Mouse (Mus musculus): ENCODE results near the gene Thbs4. TPM values are rescaled to one million over a fixed set of nuclear protein-coding genes. Genes with fewer than 3 reads are reported as not detected.

Thbs4 gene
- polyA plus RNA-seq, 1 experiment from 2014 or later = 2.2 TPM

DNA sequence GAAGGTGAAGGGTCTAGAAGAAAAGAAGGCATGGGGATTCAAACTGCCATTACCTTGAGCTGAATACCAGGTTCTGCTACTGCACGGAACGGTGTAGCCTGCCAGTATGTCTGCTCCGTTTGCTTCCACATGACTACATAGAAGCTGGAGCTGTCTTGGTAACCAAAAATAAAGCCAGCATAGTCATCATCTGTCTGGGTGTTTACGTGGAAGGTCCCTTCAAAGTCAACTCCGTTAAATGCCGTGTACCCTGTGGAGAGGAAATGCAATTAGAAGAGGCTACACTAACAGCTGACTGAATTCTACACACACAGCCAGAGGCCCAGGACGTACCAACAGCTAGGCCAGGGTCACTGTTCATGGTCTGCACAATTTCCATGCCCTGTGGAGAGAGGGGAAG, 39.6 kb downstream of the Thbs4 start:
- H3K36me3 ChIP-seq = no peaks in the 10 kb centered on the region
- H3K4me3 ChIP-seq = no peak overlapping the region
- H3K9me3 ChIP-seq = no peaks in the 10 kb centered on the region
- DNase-seq (ENCODE audit: low spot score) = no peak
- H3K27ac ChIP-seq = no peak overlapping the region
- no peaks in the 10 kb centered on the region for H3K27me3 ChIP-seq (ENCODE audit: insufficient read depth, poor library complexity, severe bottlenecking)
- no peaks in the 10 kb centered on the region for H3K4me1 ChIP-seq (replicated peaks)
- WGBS = 83% methylated on average over 7 of the region's 7 CpGs

DNA sequence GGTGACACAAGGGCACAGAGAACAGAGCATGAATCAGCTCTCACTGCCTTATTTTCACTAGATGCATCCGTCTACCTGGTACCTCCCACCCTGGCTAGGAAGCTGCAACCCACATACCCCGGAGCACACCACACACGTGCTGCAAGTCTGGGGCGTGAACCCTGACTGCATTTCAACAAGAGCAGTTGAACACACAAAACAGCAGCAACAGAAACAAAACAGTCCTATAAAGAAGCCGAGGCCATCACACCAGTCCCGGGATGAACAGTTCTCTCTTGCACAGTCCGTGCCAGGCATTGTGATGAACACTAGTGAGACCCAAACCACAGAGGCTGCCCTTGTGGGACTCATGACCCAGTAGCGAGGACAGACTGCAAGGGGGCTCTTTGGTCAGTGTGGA, 40.9 kb downstream of the Thbs4 start:
- no peak overlapping the region for H3K4me3 ChIP-seq
- H3K27ac ChIP-seq = no peak overlapping the region
- H3K9me3 ChIP-seq = no peaks in the 10 kb centered on the region
- no peak for DNase-seq (ENCODE audit: low spot score)
- H3K4me1 ChIP-seq (replicated peaks) = no peaks in the 10 kb centered on the region
- no peaks in the 10 kb centered on the region for H3K27me3 ChIP-seq (ENCODE audit: insufficient read depth, poor library complexity, severe bottlenecking)
- 90% methylated on average over 8 of the region's 8 CpGs for WGBS
- H3K36me3 ChIP-seq = no peaks in the 10 kb centered on the region

DNA sequence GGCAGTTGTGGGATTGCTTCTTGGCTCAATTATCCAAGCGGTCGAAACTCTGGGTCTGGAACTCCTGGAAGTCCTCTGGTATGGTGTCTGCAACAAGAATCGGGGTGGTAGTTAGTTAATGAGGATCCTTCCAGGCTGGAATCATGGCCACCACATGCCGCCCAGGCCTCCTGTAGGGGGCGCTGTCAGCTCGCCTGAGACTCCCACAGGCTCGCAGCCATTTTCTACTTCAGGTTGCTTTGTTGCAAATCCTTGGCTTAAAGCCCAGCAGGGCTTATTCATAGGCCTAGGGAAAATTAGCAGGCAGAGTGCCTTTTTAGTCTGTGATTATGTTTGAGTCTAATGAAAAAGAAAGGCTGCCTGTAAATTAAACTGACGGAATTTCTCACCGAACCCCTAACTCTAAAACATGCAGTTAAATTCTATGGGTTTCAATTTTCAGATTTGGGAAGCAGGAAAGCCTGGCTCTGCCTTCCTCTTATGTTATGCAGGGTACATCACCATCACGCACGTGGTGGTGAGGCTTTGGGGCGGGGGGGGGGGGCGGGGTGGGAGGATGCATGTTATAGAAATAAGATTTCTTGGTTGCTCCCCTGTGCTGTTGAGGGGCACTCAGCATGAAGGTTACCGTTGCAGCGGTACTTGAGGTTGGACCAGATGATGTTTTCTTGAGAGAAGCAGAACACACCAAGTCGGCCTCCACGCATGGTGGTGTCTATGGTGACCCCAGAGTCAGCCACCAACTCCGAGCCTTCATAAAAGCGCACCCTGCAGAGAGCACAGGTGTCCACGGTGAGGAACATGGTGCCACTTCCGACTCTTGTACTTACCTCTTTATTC, 42.7 kb downstream of the Thbs4 start:
- WGBS = 72% methylated on average over 21 of the region's 21 CpGs
- H3K36me3 ChIP-seq = no peaks in the 10 kb centered on the region

DNA sequence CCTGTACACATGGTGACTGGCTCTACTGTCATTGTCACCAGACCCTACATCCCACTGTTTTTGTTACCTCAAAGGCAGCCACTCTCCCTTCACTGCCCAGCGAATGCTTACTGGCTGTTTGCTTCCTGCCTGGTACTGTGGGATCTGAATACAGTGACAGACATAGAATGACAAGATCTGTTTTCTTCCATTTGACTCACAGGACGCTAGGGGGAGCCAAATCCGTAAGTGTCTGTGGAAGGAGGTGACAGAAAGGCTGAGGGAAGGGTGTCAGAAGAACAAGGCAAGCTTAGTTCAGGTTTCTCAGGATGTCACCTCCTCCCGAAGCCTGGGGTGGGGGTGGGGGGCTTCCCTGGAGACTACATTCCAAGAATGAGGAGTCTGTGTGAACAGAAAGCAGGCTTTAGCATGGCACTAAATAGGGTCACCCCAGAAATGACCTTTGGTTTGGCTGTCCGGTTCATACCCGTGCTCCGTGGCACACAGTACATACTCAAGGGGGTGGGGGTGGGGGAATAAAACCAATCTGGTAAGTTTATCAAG, 43.6 kb downstream of the Thbs4 start:
- peak; percentile 75 for DNase-seq (ENCODE audit: low spot score)
- Histone ChIP-seq H3K36me3 (no peaks in the 10 kb centered on the region), H3K27me3 (ENCODE audit: insufficient read depth, poor library complexity, severe bottlenecking) (no peaks in the 10 kb centered on the region), H3K4me3 (no peak overlapping the region), H3K4me1 (replicated peaks) (no peaks in the 10 kb centered on the region), H3K27ac (no peak overlapping the region), H3K9me3 (no peaks in the 10 kb centered on the region)
- WGBS = 24% methylated on average over 7 of the region's 7 CpGs

More for the DNA sequence above, 42.7 kb downstream of the Thbs4 start:
- peak; percentile 76 for DNase-seq (ENCODE audit: low spot score)
- Histone ChIP-seq H3K27me3 (ENCODE audit: insufficient read depth, poor library complexity, severe bottlenecking) (no peaks in the 10 kb centered on the region), H3K4me1 (replicated peaks) (no peaks in the 10 kb centered on the region), H3K4me3 (no peak overlapping the region), H3K27ac (no peak overlapping the region), H3K9me3 (no peaks in the 10 kb centered on the region)

DNA sequence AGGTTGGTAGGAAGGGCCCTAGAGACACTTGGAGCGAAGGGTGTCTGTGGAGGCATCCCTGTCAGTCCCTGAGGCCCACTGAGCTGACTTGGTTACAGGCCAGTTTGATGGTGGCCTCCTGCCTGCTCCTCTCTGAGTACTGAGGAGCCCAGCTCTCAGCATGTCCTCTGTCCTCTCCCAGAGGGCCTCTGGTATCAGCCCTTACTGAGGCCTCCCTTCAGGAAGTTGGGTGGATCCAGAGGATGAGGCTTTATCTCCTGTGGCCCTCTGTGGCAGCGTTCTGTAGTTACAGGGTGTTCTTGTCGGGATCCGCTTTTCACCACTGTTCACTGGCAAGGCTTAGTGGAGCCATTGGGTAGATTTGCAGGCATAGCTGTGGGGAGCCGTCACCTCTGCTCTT, 51.3 kb downstream of the Thbs4 start:
- 0 out of 2 replicates have a peak overlapping the region, but pooled peaks have one; percentile 6 for H3K27ac ChIP-seq
- H3K4me1 ChIP-seq (replicated peaks) = peaks cover 5% of the 10 kb centered on the region; the same call in 1 of the 2 replicates
- H3K9me3 ChIP-seq = no peaks in the 10 kb centered on the region
- DNase-seq (ENCODE audit: low spot score) = no peak
- no peaks in the 10 kb centered on the region for H3K36me3 ChIP-seq
- no peak overlapping the region for H3K4me3 ChIP-seq
- H3K27me3 ChIP-seq (ENCODE audit: insufficient read depth, poor library complexity, severe bottlenecking) = no peaks in the 10 kb centered on the region
- WGBS = 78% methylated on average over 5 of the region's 5 CpGs

DNA sequence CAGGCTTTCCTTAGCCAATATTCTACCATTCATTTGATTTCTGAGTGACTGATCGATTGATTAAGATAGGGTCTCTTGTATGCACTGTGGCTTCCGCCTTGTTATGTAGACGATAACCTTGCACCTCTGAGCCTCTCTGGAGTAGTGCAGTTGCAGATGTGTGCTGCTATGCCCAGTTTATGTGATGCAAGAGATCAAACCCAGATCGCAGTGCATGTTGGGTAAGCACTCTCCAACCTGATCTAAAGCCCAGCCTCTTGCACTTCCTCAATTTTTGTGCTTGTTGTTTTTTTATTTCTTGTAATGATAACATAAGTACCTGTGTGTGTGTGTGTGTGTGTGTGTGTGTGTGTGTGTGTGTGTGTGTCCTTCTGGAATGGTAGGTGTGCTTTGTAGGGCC, 51.7 kb downstream of the Thbs4 start:
- H3K27me3 ChIP-seq (ENCODE audit: insufficient read depth, poor library complexity, severe bottlenecking) = no peaks in the 10 kb centered on the region
- no peak overlapping the region for H3K4me3 ChIP-seq
- H3K4me1 ChIP-seq (replicated peaks) = peaks cover 5% of the 10 kb centered on the region; the same call in 1 of the 2 replicates
- no peaks in the 10 kb centered on the region for H3K36me3 ChIP-seq
- no peaks in the 10 kb centered on the region for H3K9me3 ChIP-seq
- DNase-seq (ENCODE audit: low spot score) = no peak
- 0 out of 2 replicates have a peak overlapping the region, but pooled peaks have one; percentile 6 for H3K27ac ChIP-seq
- 96% methylated on average over 4 of the region's 4 CpGs for WGBS

DNA sequence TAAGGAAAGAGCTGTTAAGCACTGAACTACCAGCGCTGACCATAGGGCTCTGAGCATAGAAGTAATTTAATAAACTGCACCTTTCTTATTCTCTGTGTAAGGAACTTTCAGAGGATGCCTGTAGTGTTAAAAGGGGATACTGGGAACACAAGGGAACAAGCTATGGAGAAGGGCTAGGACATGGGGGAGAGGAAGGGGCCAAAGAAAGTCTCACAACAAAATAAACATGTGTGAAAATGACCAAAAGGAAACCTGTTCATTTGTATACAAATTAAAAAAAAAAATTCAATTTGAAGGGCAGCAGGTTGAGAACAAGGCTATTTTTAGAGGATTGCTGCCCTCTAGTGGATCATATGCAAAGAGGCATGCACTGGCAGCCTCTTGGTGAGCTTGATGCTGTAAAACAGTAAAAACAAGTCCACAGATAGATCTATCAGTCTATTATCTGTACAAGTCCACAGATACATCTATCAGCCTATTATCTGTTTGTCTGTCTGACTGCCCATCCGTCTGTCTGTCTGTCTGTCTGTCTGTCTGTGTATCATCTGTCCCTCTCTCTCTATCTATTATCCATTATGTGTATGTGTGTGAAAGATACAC, 53.8 kb downstream of the Thbs4 start:
- WGBS = 17% methylated on average over 2 of the region's 2 CpGs
- Histone ChIP-seq H3K9me3 (no peaks in the 10 kb centered on the region), H3K4me3 (no peak overlapping the region), H3K27me3 (ENCODE audit: insufficient read depth, poor library complexity, severe bottlenecking) (no peaks in the 10 kb centered on the region), H3K4me1 (replicated peaks) (peaks cover 16% of the 10 kb centered on the region), H3K36me3 (no peaks in the 10 kb centered on the region), H3K27ac (no peak overlapping the region)
- DNase-seq (ENCODE audit: low spot score) = peak; percentile 28

DNA sequence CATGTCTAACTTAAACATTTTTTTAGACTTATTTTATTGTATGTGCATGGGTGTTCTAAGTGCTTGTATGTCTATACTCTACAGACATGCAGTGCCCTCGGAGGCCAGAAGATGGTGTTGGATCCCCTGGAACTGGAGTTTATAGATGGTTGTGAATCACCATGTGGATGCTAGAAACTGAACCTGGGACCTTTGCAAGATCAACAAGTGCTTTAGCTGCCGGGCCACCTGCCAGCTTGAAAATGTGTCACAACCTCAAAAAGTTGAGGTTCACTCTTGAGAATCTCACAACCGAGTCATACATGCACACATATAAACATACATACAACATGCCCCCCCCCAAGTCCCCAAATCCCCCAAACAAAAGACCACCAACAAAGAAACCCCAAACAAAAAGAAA, 54.8 kb downstream of the Thbs4 start:
- Histone ChIP-seq H3K27me3 (ENCODE audit: insufficient read depth, poor library complexity, severe bottlenecking) (no peaks in the 10 kb centered on the region), H3K27ac (no peak overlapping the region), H3K36me3 (no peaks in the 10 kb centered on the region), H3K9me3 (no peaks in the 10 kb centered on the region), H3K4me1 (replicated peaks) (peaks cover 22% of the 10 kb centered on the region), H3K4me3 (no peak overlapping the region)
- DNase-seq (ENCODE audit: low spot score) = no peak
- WGBS = 94% methylated on average over 3 of the region's 3 CpGs

DNA sequence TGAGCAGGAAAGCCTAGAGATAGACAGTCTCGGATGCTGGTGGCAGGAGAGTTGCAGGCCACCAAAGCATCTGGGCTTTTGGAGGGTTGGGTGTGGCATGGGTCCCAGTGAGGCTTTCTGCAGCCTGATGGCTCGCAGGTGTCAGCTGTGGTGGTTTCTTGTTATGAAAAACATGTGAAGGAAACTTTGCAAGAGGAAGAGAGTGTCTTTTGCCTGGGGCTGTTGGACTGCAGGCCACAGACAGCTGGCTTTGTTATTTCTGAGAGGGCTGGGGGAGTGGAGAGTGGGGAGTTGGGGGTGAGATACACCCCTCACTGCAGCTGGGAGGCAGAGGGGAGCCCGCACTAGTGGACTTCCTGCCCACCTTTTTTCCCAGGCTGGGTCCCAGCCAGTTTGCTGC, 55.8 kb downstream of the Thbs4 start:
- Histone ChIP-seq H3K4me1 (replicated peaks) (peaks cover 22% of the 10 kb centered on the region), H3K36me3 (no peaks in the 10 kb centered on the region), H3K4me3 (no peak overlapping the region), H3K27me3 (ENCODE audit: insufficient read depth, poor library complexity, severe bottlenecking) (no peaks in the 10 kb centered on the region), H3K9me3 (no peaks in the 10 kb centered on the region), H3K27ac (no peak overlapping the region)
- DNase-seq (ENCODE audit: low spot score) = no peak
- WGBS = 77% methylated on average over 3 of the region's 3 CpGs

DNA sequence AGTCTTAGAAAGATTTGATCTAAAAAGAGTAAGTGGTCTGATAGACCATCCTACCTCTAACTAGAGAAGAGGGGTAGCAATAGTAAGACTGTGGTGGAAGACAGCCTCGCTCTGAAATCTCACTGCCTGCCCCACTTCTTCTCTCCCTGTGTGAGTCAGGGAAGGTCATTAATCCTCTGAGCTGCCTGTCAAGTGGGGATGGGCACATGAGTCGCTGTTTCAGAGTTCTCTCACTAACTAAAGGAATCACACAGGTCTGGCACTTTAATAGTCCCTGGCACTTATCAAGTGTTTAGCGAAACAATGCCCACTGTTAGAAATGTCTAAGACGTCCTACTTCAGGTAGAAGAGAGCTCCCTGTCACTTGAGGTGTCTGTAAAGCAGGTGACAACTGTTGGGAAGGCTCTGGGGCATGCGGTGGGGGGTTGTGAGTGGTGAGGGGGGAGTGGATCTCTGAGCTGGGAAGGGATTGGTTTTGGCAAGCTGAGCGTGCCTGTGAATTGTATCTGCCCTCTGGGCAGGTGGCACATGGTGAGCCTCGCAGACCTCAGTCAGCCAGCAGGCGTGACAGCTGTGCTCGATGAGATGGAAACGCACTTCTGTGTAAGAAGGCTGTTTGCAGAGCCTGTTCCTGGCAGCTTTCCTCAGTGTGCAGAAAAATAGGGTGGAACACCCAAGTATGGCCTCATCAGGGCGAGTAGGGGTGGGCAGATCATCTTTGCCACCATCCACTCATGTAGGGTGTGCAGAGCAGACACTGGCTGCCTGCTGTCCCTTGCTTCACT, 57.9 kb downstream of the Thbs4 start:
- H3K27me3 ChIP-seq (ENCODE audit: insufficient read depth, poor library complexity, severe bottlenecking) = 0 out of 2 replicates have a peak, but pooled peaks cover 7% of the 10 kb centered on the region
- 58% methylated on average over 11 of the region's 11 CpGs for WGBS
- peak; percentile 33 for DNase-seq (ENCODE audit: low spot score)

DNA sequence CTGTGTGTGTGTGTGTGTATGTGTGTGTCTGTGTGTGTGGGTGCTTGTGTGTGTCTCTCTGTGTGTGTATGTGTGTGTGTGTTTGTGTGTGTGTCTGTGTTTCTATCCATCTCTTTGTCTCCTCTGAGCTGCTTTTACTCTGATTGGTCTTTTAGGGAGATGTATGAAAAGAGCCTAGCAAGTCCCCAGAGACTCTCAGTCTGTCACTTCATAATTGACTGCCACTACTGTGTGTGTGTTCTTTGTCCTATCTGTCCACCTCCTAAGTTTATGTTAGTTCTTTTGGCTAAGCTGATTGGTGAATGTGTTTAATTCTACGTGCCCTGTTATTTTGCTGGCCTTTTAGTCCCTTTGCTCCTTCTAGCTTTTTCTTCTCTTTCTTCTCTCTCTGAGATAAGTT, 58.9 kb downstream of the Thbs4 start:
- 69% methylated on average over 1 of the region's 1 CpGs for WGBS
- Histone ChIP-seq H3K27me3 (ENCODE audit: insufficient read depth, poor library complexity, severe bottlenecking) (0 out of 2 replicates have a peak, but pooled peaks cover 7% of the 10 kb centered on the region), H3K4me1 (replicated peaks) (peaks cover 28% of the 10 kb centered on the region), H3K27ac (no peak overlapping the region), H3K9me3 (no peaks in the 10 kb centered on the region), H3K4me3 (no peak overlapping the region), H3K36me3 (no peaks in the 10 kb centered on the region)
- no peak for DNase-seq (ENCODE audit: low spot score)

More for the DNA sequence above, 57.9 kb downstream of the Thbs4 start:
- H3K36me3 ChIP-seq = no peaks in the 10 kb centered on the region
- H3K27ac ChIP-seq = peak overlapping the region; percentile 69
- H3K9me3 ChIP-seq = no peaks in the 10 kb centered on the region
- H3K4me1 ChIP-seq (replicated peaks) = peaks cover 28% of the 10 kb centered on the region
- H3K4me3 ChIP-seq = no peak overlapping the region

DNA sequence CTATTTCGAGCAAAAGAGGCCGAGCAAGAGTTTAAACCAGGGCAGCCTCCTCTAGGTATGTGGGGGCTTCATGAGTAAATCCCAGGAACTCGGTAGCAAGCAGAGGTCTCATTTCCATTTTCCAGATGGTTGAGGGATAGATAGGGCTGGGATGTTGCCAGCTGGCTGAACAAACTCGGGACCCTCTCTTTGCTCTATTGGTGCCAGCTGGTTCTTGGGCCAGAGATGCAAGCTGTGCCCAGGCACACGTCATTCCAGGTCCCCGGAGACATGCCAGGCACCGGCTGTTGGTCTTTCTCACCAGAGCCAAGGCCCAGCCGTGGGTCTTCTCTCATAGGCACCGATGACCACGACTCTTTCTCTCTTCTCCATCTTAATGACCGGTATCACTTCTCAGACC, 60.9 kb downstream of the Thbs4 start:
- Histone ChIP-seq H3K36me3 (no peaks in the 10 kb centered on the region), H3K4me1 (replicated peaks) (peaks cover 24% of the 10 kb centered on the region), H3K9me3 (no peaks in the 10 kb centered on the region), H3K27ac (no peak overlapping the region; the same call in 1 of the 2 replicates), H3K4me3 (no peak overlapping the region), H3K27me3 (ENCODE audit: insufficient read depth, poor library complexity, severe bottlenecking) (0 out of 2 replicates have a peak, but pooled peaks cover 7% of the 10 kb centered on the region)
- 88% methylated on average over 11 of the region's 11 CpGs for WGBS
- no peak for DNase-seq (ENCODE audit: low spot score)
